ENCODE assay signal across 13 mouse cellular contexts in genomic region chr11:54844424-54844823, GRCm38 (mm10). TPM values are rescaled to one million over a fixed set of nuclear protein-coding genes. Genes with fewer than 3 reads are reported as not detected.
DNase-seq lines count a peak whose midpoint lies in the region; ATAC-seq and TF ChIP-seq lines count a peak whose summit lies in the region.
"Had no signal": no experiment of that assay in that cellular context is flagged by ENCODE, and none has a peak within 500 bp of the region (broad histone marks: within the 10 kb centered on the region; RNA-seq: fewer than 3 reads in every experiment).

No protein-coding gene starts in this region.

- H3K9ac ChIP-seq in hindbrain, embryonic 11.5 days (ENCODE audit: low read depth, low read length): no peak overlapping the region
- H3K9ac ChIP-seq in hindbrain, postnatal 0 days (replicated peaks; ENCODE audit: low read length): no peak overlapping the region
- H3K9ac ChIP-seq in liver, embryonic 14.5 days (replicated peaks): no peak overlapping the region
- H3K9ac ChIP-seq in kidney, embryonic 16.5 days (replicated peaks; ENCODE audit: low read length): no peak overlapping the region
- H3K9ac ChIP-seq: forebrain, postnatal 0 days; lung, embryonic 14.5 days; stomach, embryonic 15.5 days had no signal

- no peak overlapping the region for H3K4me3 ChIP-seq in hindbrain, embryonic 11.5 days (ENCODE audit: low read depth, low read length)
- no peak overlapping the region for H3K4me3 ChIP-seq in hindbrain, postnatal 0 days (ENCODE audit: low read length)
- H3K4me3 ChIP-seq in liver, embryonic 14.5 days (ENCODE audit: insufficient read depth in 1 of 2, low read depth in 2 of 2, low read length in 2 of 2): no peak overlapping the region
- H3K4me3 ChIP-seq in thymus, adult 2 months (ENCODE audit: control insufficient read depth, insufficient read depth, low read length): no peak overlapping the region
- no peak overlapping the region for H3K4me3 ChIP-seq in kidney, embryonic 16.5 days (ENCODE audit: low read length)
- H3K4me3 ChIP-seq: stomach, embryonic 15.5 days had no signal

- H3K4me1 ChIP-seq in hindbrain, embryonic 11.5 days (replicated peaks; ENCODE audit: control insufficient read depth, insufficient read depth, low read length): no peaks in the 10 kb centered on the region
- H3K4me1 ChIP-seq in hindbrain, postnatal 0 days (ENCODE audit: insufficient read depth, low read length): no peaks in the 10 kb centered on the region
- peaks cover 0 to 5% of the 10 kb centered on the region in 2 experiments; a peak in 1 of 4 replicates for H3K4me1 ChIP-seq in liver, embryonic 14.5 days (replicated peaks; ENCODE audit: control insufficient read depth in 2 of 2, insufficient read depth in 2 of 2, low read length in 1 of 2)
- peaks cover 21% of the 10 kb centered on the region for H3K4me1 ChIP-seq in thymus, adult 2 months (replicated peaks; ENCODE audit: control insufficient read depth, insufficient read depth, low read length)
- H3K4me1 ChIP-seq in kidney, embryonic 16.5 days (ENCODE audit: insufficient read depth, low read length): 0 out of 2 replicates have a peak, but pooled peaks cover 2% of the 10 kb centered on the region

- TF ChIP-seq POLR2A in thymus, adult 2 months (IDR thresholded peaks at IDR 0.05; ENCODE audit: control insufficient read depth, extremely low read depth, insufficient read depth, low read length, poor library complexity): peak; percentile 64; the same call in 1 of the 2 replicates

- no peaks in the 10 kb centered on the region for H3K9me3 ChIP-seq in hindbrain, embryonic 11.5 days (ENCODE audit: control insufficient read depth, low read length)
- H3K9me3 ChIP-seq in hindbrain, postnatal 0 days (ENCODE audit: low read length): no peaks in the 10 kb centered on the region
- H3K9me3 ChIP-seq in liver, embryonic 14.5 days (ENCODE audit: control insufficient read depth, low read length): no peaks in the 10 kb centered on the region
- no peaks in the 10 kb centered on the region for H3K9me3 ChIP-seq in kidney, embryonic 16.5 days (ENCODE audit: low read length)
- H3K9me3 ChIP-seq: stomach, embryonic 15.5 days had no signal

- WGBS in hindbrain, embryonic 11.5 days: 51% methylated on average over 9 of the region's 9 CpGs
- 45% methylated on average over 9 of the region's 9 CpGs for WGBS in hindbrain, postnatal 0 days
- WGBS in liver, embryonic 14.5 days (ENCODE audit: insufficient replicate concordance): 10% methylated on average over 9 of the region's 9 CpGs
- 5% methylated on average over 9 of the region's 9 CpGs for WGBS in thymus, adult 2 months
- WGBS in kidney, embryonic 16.5 days: 57% methylated on average over 9 of the region's 9 CpGs

- no peak for TF ChIP-seq CTCF in hindbrain, postnatal 0 days (IDR thresholded peaks at IDR 0.05; ENCODE audit: low read depth)
- no peak for TF ChIP-seq CTCF in liver, embryonic 14.5 days (IDR thresholded peaks at IDR 0.05; ENCODE audit: low read depth)
- no peak for TF ChIP-seq CTCF in thymus, adult 2 months (IDR thresholded peaks at IDR 0.05; ENCODE audit: borderline replicate concordance, control insufficient read depth, extremely low read depth, insufficient read depth, low read length, poor library complexity)

- no peak for TF ChIP-seq EP300 in liver, embryonic 14.5 days (IDR thresholded peaks at IDR 0.05; ENCODE audit: low read depth)

- H3K27me3 ChIP-seq in hindbrain, embryonic 11.5 days (ENCODE audit: control insufficient read depth, insufficient read depth, low read length): no peaks in the 10 kb centered on the region
- H3K27me3 ChIP-seq in hindbrain, postnatal 0 days (ENCODE audit: insufficient read depth, low read length): no peaks in the 10 kb centered on the region
- H3K27me3 ChIP-seq in liver, embryonic 14.5 days (ENCODE audit: control insufficient read depth, insufficient read depth, low read length): no peaks in the 10 kb centered on the region
- no peaks in the 10 kb centered on the region for H3K27me3 ChIP-seq in thymus, adult 2 months (ENCODE audit: control insufficient read depth, insufficient read depth, low read length)
- H3K27me3 ChIP-seq in kidney, embryonic 16.5 days (ENCODE audit: insufficient read depth, low read length): no peaks in the 10 kb centered on the region
- H3K27me3 ChIP-seq: stomach, embryonic 15.5 days had no signal

- no peak for DNase-seq in hindbrain, embryonic 11.5 days (ENCODE audit: low spot score)
- no peak for DNase-seq in hindbrain, postnatal 0 days (ENCODE audit: low spot score)
- DNase-seq in T-cell, adult 2 months (ENCODE audit: low spot score): peak; percentile 77
- no peak for DNase-seq in liver, embryonic 14.5 days (ENCODE audit: low read depth in 3 of 3, low spot score in 3 of 3)
- peak; percentile 76 for DNase-seq in thymus, adult 2 months
- DNase-seq in layer of hippocampus, postnatal 36 days: no peak
- DNase-seq in c-Kit-positive CD71-positive TER-119-positive erythroid progenitor cells, embryonic 14.5 days (ENCODE audit: low spot score): no peak
- DNase-seq: embryo, embryonic 11 days; forebrain, postnatal 0 days; layer of hippocampus, adult 9-11 months; lung, embryonic 14.5 days had no signal

- H3K4me2 ChIP-seq in hindbrain, embryonic 11.5 days (replicated peaks; ENCODE audit: low read depth, low read length): no peak overlapping the region
- no peak overlapping the region for H3K4me2 ChIP-seq in hindbrain, postnatal 0 days (ENCODE audit: low read depth, low read length)
- 0 out of 2 replicates have a peak overlapping the region, but pooled peaks have one; percentile 8 for H3K4me2 ChIP-seq in liver, embryonic 14.5 days (ENCODE audit: low read depth)
- no peak overlapping the region for H3K4me2 ChIP-seq in kidney, embryonic 16.5 days (replicated peaks; ENCODE audit: low read depth, low read length)
- H3K4me2 ChIP-seq: lung, embryonic 14.5 days; stomach, embryonic 15.5 days had no signal

- H3K27ac ChIP-seq in hindbrain, embryonic 11.5 days (ENCODE audit: low read depth, low read length): peak overlapping the region; percentile 77
- no peak overlapping the region for H3K27ac ChIP-seq in hindbrain, postnatal 0 days
- no peak overlapping the region for H3K27ac ChIP-seq in liver, embryonic 14.5 days
- peak overlapping the region; percentile 91 for H3K27ac ChIP-seq in thymus, adult 2 months (ENCODE audit: control insufficient read depth, insufficient read depth, low read length)
- no peak overlapping the region for H3K27ac ChIP-seq in kidney, embryonic 16.5 days (ENCODE audit: low read length)
- H3K27ac ChIP-seq: stomach, embryonic 15.5 days had no signal

- H3K36me3 ChIP-seq in hindbrain, embryonic 11.5 days (ENCODE audit: control insufficient read depth, insufficient read depth, low read length): no peaks in the 10 kb centered on the region
- no peaks in the 10 kb centered on the region for H3K36me3 ChIP-seq in hindbrain, postnatal 0 days (ENCODE audit: insufficient read depth, low read length)
- H3K36me3 ChIP-seq in liver, embryonic 14.5 days (replicated peaks; ENCODE audit: control insufficient read depth, insufficient read depth, low read depth): no peaks in the 10 kb centered on the region
- H3K36me3 ChIP-seq in thymus, adult 2 months (ENCODE audit: control insufficient read depth, insufficient read depth, low read length): no peaks in the 10 kb centered on the region
- no peaks in the 10 kb centered on the region for H3K36me3 ChIP-seq in kidney, embryonic 16.5 days (ENCODE audit: insufficient read depth, low read length)
- H3K36me3 ChIP-seq: stomach, embryonic 15.5 days had no signal

- ATAC-seq in hindbrain, embryonic 11.5 days (ENCODE audit: low FRiP score): no peak
- ATAC-seq in hindbrain, postnatal 0 days: no peak
- no peak for ATAC-seq in liver, embryonic 14.5 days (ENCODE audit: insufficient read depth)
- ATAC-seq in kidney, embryonic 16.5 days (ENCODE audit: low FRiP score, low TSS enrichment): no peak
- ATAC-seq: forebrain, postnatal 0 days had no signal

RNA-seq across cellular contexts. Expression of gene Lyrm7, which starts 16.3 kb away (rescaled TPM):
- polyA plus RNA-seq in hindbrain, embryonic 11.5 days (2014; fragmentation: Nextera tagmentation; extraction: Ambion mirVana): 9.7 and 11.2 TPM in 2 replicates
- 2.6 and 3.1 TPM in 2 replicates for total RNA-seq in hindbrain, postnatal 0 days (2014; rRNA removed)
- 5.1 and 5.7 TPM in 2 replicates for polyA plus RNA-seq in hindbrain, postnatal 0 days (2015; fragmentation: Nextera tagmentation; extraction: Ambion mirVana)
- polyA plus RNA-seq in liver, embryonic 14.5 days (2012; rRNA removed): 1.8 and 2.0 TPM in 2 replicates
- polyA plus RNA-seq in liver, embryonic 14.5 days (2014; fragmentation: Nextera tagmentation; extraction: Ambion mirVana): 5.4 and 6.4 TPM in 2 replicates
- 2.9 and 3.5 TPM in 2 replicates for polyA plus RNA-seq in thymus, adult 2 months (2012; rRNA removed)
- 6.3 and 9.2 TPM in 2 replicates for polyA plus RNA-seq in kidney, embryonic 16.5 days (2015; fragmentation: Nextera tagmentation; extraction: Ambion mirVana)
- 10 to 100 TPM; 27.9 to 30.8 TPM for total RNA-seq in layer of hippocampus, postnatal 36 days (2021)

RNA-seq across cellular contexts. Expression of gene Hint1, which starts 21.8 kb away (rescaled TPM):
- 654 and 669 TPM in 2 replicates for polyA plus RNA-seq in hindbrain, embryonic 11.5 days (2014; fragmentation: Nextera tagmentation; extraction: Ambion mirVana)
- 521 and 547 TPM in 2 replicates for total RNA-seq in hindbrain, postnatal 0 days (2014; rRNA removed)
- 1,077 and 1,085 TPM in 2 replicates for polyA plus RNA-seq in hindbrain, postnatal 0 days (2015; fragmentation: Nextera tagmentation; extraction: Ambion mirVana)
- polyA plus RNA-seq in liver, embryonic 14.5 days (2012; rRNA removed): 293 and 330 TPM in 2 replicates
- 442 and 509 TPM in 2 replicates for polyA plus RNA-seq in liver, embryonic 14.5 days (2014; fragmentation: Nextera tagmentation; extraction: Ambion mirVana)
- polyA plus RNA-seq in thymus, adult 2 months (2012; rRNA removed): 322 and 336 TPM in 2 replicates
- polyA plus RNA-seq in kidney, embryonic 16.5 days (2015; fragmentation: Nextera tagmentation; extraction: Ambion mirVana): 540 and 595 TPM in 2 replicates
- 100 to 1,000 TPM; 264 to 281 TPM for total RNA-seq in layer of hippocampus, postnatal 36 days (2021)

RNA-seq across cellular contexts. Expression of gene Cdc42se2, which starts 56.9 kb away (rescaled TPM):
- 245 and 257 TPM in 2 replicates for polyA plus RNA-seq in hindbrain, embryonic 11.5 days (2014; fragmentation: Nextera tagmentation; extraction: Ambion mirVana)
- 141 and 144 TPM in 2 replicates for total RNA-seq in hindbrain, postnatal 0 days (2014; rRNA removed)
- polyA plus RNA-seq in hindbrain, postnatal 0 days (2015; fragmentation: Nextera tagmentation; extraction: Ambion mirVana): 139 TPM in 2 replicates
- polyA plus RNA-seq in liver, embryonic 14.5 days (2012; rRNA removed): 9.0 and 9.2 TPM in 2 replicates
- polyA plus RNA-seq in liver, embryonic 14.5 days (2014; fragmentation: Nextera tagmentation; extraction: Ambion mirVana): 15.5 and 19.1 TPM in 2 replicates
- 122 and 127 TPM in 2 replicates for polyA plus RNA-seq in thymus, adult 2 months (2012; rRNA removed)
- 98.6 and 103 TPM in 2 replicates for polyA plus RNA-seq in kidney, embryonic 16.5 days (2015; fragmentation: Nextera tagmentation; extraction: Ambion mirVana)
- 100 to 1,000 TPM; 141 to 144 TPM for total RNA-seq in layer of hippocampus, postnatal 36 days (2021)

RNA-seq across cellular contexts. Expression of gene Gpx3, which starts 57.8 kb away (rescaled TPM):
- 91.4 and 114 TPM in 2 replicates for polyA plus RNA-seq in hindbrain, embryonic 11.5 days (2014; fragmentation: Nextera tagmentation; extraction: Ambion mirVana)
- total RNA-seq in hindbrain, postnatal 0 days (2014; rRNA removed): 28.5 and 30.5 TPM in 2 replicates
- polyA plus RNA-seq in hindbrain, postnatal 0 days (2015; fragmentation: Nextera tagmentation; extraction: Ambion mirVana): 78.0 and 78.1 TPM in 2 replicates
- 8.3 and 10.6 TPM in 2 replicates for polyA plus RNA-seq in liver, embryonic 14.5 days (2012; rRNA removed)
- 26.4 and 27.0 TPM in 2 replicates for polyA plus RNA-seq in liver, embryonic 14.5 days (2014; fragmentation: Nextera tagmentation; extraction: Ambion mirVana)
- 120 and 133 TPM in 2 replicates for polyA plus RNA-seq in thymus, adult 2 months (2012; rRNA removed)
- polyA plus RNA-seq in kidney, embryonic 16.5 days (2015; fragmentation: Nextera tagmentation; extraction: Ambion mirVana): 262 and 297 TPM in 2 replicates
- total RNA-seq in layer of hippocampus, postnatal 36 days (2021): 1 to 10 TPM; 3.4 to 4.6 TPM

Comparison
In these comparisons a context has a peak if more than half of its experiments do, and no peak if none do; other contexts are left out.
1. H3K27ac ChIP-seq: peak in hindbrain, embryonic 11.5 days (single experiment) and thymus, adult 2 months (single experiment); none in hindbrain, postnatal 0 days (single experiment), liver, embryonic 14.5 days (single experiment) and kidney, embryonic 16.5 days (single experiment).
2. DNase-seq: peak in T-cell, adult 2 months (single experiment) and thymus, adult 2 months (single experiment); none in hindbrain, embryonic 11.5 days (single experiment), hindbrain, postnatal 0 days (single experiment), liver, embryonic 14.5 days (0 of 3), layer of hippocampus, postnatal 36 days (0 of 2) and c-Kit-positive CD71-positive TER-119-positive erythroid progenitor cells, embryonic 14.5 days (single experiment).